Mouse (Mus musculus) spleen, adult 2 months (tissue): Measurements from ENCODE around the gene Siglece.

Experiments
- CTCF ChIP-seq: fragments of 200-500 bp; IDR thresholded peaks from 2 replicates; pipeline ENCODE4 v1.5.1; 2011; ENCODE audit warnings: mild to moderate bottlenecking, inconsistent platforms; ENCODE audit not compliant: insufficient read depth, insufficient read length, insufficient replicate concordance; ENCODE audit errors: extremely low read depth
- POLR2A ChIP-seq: fragments of 200-500 bp; IDR thresholded peaks from 2 replicates; pipeline ENCODE4 v1.6.1; 2011; ENCODE audit warnings: low read depth, low read length, inconsistent platforms

- no peak for TF ChIP-seq CTCF
- TF ChIP-seq POLR2A = no peak
These were observed 22.8 kb downstream of the Siglece start for GRCm38 (mm10) chr7:43637118-43637517.
